Mouse (Mus musculus) forebrain, embryonic 15.5 days (tissue): Measurements from ENCODE around the gene Mitd1. TPM values are rescaled to one million over a fixed set of nuclear protein-coding genes. Genes with fewer than 3 reads are reported as not detected.

Source experiments
- ATAC-seq: fragments of 200-750 bp; cut with Nextera tagmentation; replicated peaks from 2 replicates; pipeline ENCODE4 v1.8.0; 2017; ENCODE audit warnings: mild to moderate bottlenecking, moderate TSS enrichment, moderate library complexity
- H3K27ac ChIP-seq: fragments of 300-500 bp; sonication (generic); replicated peaks from 2 replicates; pipeline ENCODE4 v1.5.1; 2015; ENCODE audit warnings: mild to moderate bottlenecking, inconsistent platforms
- H3K27me3 ChIP-seq: fragments of 300-500 bp; sonication (generic); 2 replicates; pipeline ENCODE4 v1.6.1; 2015; ENCODE audit warnings: inconsistent platforms
- H3K36me3 ChIP-seq: fragments of 300-500 bp; sonication (generic); 2 replicates; pipeline ENCODE4 v1.6.1; 2015; ENCODE audit warnings: mild to moderate bottlenecking, inconsistent platforms
- H3K4me1 ChIP-seq: fragments of 300-500 bp; sonication (generic); 2 replicates; pipeline ENCODE4 v1.6.1; 2015; ENCODE audit warnings: inconsistent platforms
- H3K4me2 ChIP-seq: fragments of 300-500 bp; sonication (generic); replicated peaks from 2 replicates; pipeline ENCODE4 v1.6.1; 2015; ENCODE audit warnings: mild to moderate bottlenecking, inconsistent platforms
- H3K4me3 ChIP-seq: fragments of 300-500 bp; sonication (generic); 2 replicates; pipeline ENCODE4 v1.5.1; 2015; ENCODE audit warnings: mild to moderate bottlenecking, inconsistent platforms
- H3K9ac ChIP-seq: fragments of 300-500 bp; sonication (generic); replicated peaks from 2 replicates; pipeline ENCODE4 v1.6.1; 2015; ENCODE audit warnings: mild to moderate bottlenecking, inconsistent platforms
- H3K9me3 ChIP-seq: fragments of 300-500 bp; sonication (generic); 2 replicates; pipeline ENCODE4 v1.6.1; 2016; ENCODE audit warnings: inconsistent platforms
- WGBS: fragments of 180-500 bp; shearing (Covaris S2); methylation state at CpG from one replicate; pipeline ENCODE4 v1.1.7; 2015; ENCODE audit warnings: mixed read lengths; 5-methylcytosine and 5-hydroxymethylcytosine counted together
- polyA plus RNA-seq: library from polyadenylated mRNA; unstranded; fragments of >200 nt; fragmentation: Nextera tagmentation; extraction: Ambion mirVana; gene quantifications from 2 replicates; pipeline ENCODE4 v1.2.1, GENCODE M21; 2015

The Mitd1 gene
- polyA plus RNA-seq, 1 experiment from 2014 or later: 15.9 TPM

- Histone ChIP-seq H3K36me3 (peaks cover 4% of the 10 kb centered on the region; the same call in 1 of the 2 replicates), H3K27me3 (no peaks in the 10 kb centered on the region), H3K4me3 (peak overlapping the region; percentile 76), H3K27ac (no peak overlapping the region), H3K4me1 (peaks cover 22% of the 10 kb centered on the region), H3K9me3 (no peaks in the 10 kb centered on the region), H3K4me2 (peak overlapping the region; percentile 75), H3K9ac (peak overlapping the region; percentile 71; the same call in 1 of the 2 replicates)
- ATAC-seq: no peak
- WGBS: 82% methylated on average over 7 of the region's 7 CpGs
Measured at GRCm38 (mm10) chr1:37889206-37889605, 1.0 kb downstream of the Mitd1 start.

DNA sequence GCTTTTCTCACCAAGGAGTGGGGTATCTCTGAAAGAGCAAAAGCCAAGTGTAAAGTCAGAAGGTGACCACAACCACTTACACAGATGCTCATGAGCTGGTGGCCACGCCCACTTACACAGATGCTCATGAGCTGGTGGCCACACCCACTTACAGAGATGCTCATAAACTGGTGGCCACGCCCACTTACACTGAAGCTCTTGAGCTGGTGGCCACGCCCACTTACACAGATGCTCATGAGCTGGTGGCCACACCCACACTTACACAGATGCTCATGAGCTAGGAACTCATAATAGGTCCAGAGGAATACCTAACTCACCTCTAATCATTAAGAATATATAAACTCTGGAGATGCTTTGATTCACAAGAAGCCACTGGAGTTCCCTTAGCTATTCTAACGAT, 5.8 kb downstream of the Mitd1 start:
- H3K4me3 ChIP-seq: no peak overlapping the region
- H3K36me3 ChIP-seq: peaks cover 28% of the 10 kb centered on the region
- ATAC-seq: no peak
- no peak overlapping the region for H3K4me2 ChIP-seq
- no peak overlapping the region for H3K9ac ChIP-seq
- WGBS: 89% methylated on average over 4 of the region's 4 CpGs
- H3K27me3 ChIP-seq: no peaks in the 10 kb centered on the region
- peaks cover 5% of the 10 kb centered on the region for H3K4me1 ChIP-seq
- H3K27ac ChIP-seq: no peak overlapping the region
- no peaks in the 10 kb centered on the region for H3K9me3 ChIP-seq

DNA sequence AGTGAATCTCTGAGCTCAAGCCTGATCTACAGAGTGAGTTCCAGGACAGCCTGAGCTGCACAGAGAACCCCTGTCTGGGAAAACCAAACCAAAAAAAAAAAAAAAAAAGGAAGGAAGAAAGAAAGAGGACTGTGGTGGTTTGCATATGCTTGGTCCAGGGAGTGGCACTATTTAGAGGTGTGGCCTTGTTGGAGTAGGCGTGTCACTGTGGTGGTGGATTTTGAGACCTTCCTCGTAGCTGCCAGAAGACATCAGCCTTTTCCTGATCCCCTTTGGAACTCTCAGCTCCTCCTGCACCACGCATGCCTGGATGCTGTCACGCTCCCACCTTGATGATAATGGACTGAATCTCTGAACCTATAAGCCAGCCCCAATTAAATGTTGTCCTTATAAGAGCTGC, 6.8 kb downstream of the Mitd1 start:
- H3K27me3 ChIP-seq: no peaks in the 10 kb centered on the region
- H3K4me3 ChIP-seq: no peak overlapping the region
- H3K9ac ChIP-seq: no peak overlapping the region
- H3K36me3 ChIP-seq: peaks cover 36% of the 10 kb centered on the region
- no peaks in the 10 kb centered on the region for H3K4me1 ChIP-seq
- no peak for ATAC-seq
- no peak overlapping the region for H3K27ac ChIP-seq
- H3K4me2 ChIP-seq: no peak overlapping the region
- WGBS: 92% methylated on average over 4 of the region's 4 CpGs
- H3K9me3 ChIP-seq: no peaks in the 10 kb centered on the region

- Histone ChIP-seq H3K9me3 (no peaks in the 10 kb centered on the region), H3K4me2 (no peak overlapping the region), H3K27ac (no peak overlapping the region), H3K4me3 (no peak overlapping the region), H3K4me1 (peaks cover 3% of the 10 kb centered on the region), H3K36me3 (peaks cover 45% of the 10 kb centered on the region), H3K27me3 (no peaks in the 10 kb centered on the region), H3K9ac (no peak overlapping the region)
- ATAC-seq: no peak
- WGBS: 96% methylated on average over 13 of the region's 13 CpGs
Measured at GRCm38 (mm10) chr1:37877736-37878460, 12.3 kb downstream of the Mitd1 start.

- no peaks in the 10 kb centered on the region for H3K9me3 ChIP-seq
- peak overlapping the region; percentile 48; the same call in 1 of the 2 replicates for H3K4me3 ChIP-seq
- WGBS: 94% methylated on average over 4 of the region's 4 CpGs
- no peak overlapping the region for H3K9ac ChIP-seq
- peaks cover 13% of the 10 kb centered on the region; the same call in 1 of the 2 replicates for H3K27me3 ChIP-seq
- peak overlapping the region; percentile 69 for H3K4me2 ChIP-seq
- H3K27ac ChIP-seq: no peak overlapping the region
- H3K4me1 ChIP-seq: peaks cover 13% of the 10 kb centered on the region
- H3K36me3 ChIP-seq: peaks cover 19% of the 10 kb centered on the region
- no peak for ATAC-seq
Measured at GRCm38 (mm10) chr1:37873157-37873556, 17.1 kb downstream of the Mitd1 start.

DNA sequence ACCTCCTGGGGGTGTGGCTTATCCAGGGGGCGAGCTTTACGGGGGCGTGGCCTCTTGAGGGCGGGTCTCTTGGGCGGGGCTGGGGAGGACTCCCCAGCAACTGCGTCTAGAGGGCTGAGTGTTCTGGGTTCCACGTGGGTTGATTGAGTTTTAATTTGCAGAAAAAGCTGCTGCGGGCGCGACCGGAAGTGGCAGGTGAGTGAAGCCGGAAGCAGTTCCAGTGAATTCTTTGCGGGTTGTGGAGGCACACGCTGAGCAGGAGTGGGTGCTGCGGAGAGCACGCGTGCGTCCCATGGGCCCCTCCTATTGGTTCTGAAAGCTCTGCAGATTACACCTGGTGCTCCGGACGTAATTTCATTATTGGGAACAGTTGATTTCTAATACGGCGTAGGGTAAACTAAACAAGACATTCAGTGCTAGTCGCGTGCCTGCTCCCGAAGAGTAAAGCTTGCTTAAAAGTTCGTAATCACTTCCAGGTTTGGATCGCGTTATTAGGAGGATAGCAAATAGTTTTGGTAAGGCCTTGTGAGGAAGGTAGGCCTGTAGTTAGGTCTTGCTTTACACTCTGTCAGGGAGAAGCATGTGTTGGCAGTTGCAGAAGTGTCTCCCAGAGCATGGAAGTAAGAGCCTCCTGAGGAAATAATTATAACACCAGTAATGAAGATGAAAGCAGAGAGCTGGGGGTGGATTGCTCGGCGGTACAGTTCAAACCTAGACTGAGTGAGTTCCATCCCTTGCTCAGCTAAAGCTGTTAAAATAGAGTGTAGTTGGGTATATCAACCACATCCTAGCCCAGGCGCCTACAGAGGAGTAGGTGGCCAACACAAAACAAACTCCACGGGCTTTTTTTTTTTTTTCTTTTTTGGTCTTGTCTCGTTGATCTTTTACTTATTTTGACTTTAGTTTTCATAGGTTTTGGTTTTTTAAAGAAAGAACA, 17.8 kb downstream of the Mitd1 start:
- Histone ChIP-seq H3K27ac (peak overlapping the region; percentile 71), H3K36me3 (peaks cover 18% of the 10 kb centered on the region), H3K9me3 (no peaks in the 10 kb centered on the region), H3K4me2 (peak overlapping the region; percentile 69), H3K27me3 (peaks cover 13% of the 10 kb centered on the region; the same call in 1 of the 2 replicates), H3K4me1 (peaks cover 13% of the 10 kb centered on the region), H3K9ac (peak overlapping the region; percentile 42), H3K4me3 (peak overlapping the region; percentile 48)
- peak; percentile 95 for ATAC-seq
- WGBS: 6% methylated on average over 33 of the region's 33 CpGs

DNA sequence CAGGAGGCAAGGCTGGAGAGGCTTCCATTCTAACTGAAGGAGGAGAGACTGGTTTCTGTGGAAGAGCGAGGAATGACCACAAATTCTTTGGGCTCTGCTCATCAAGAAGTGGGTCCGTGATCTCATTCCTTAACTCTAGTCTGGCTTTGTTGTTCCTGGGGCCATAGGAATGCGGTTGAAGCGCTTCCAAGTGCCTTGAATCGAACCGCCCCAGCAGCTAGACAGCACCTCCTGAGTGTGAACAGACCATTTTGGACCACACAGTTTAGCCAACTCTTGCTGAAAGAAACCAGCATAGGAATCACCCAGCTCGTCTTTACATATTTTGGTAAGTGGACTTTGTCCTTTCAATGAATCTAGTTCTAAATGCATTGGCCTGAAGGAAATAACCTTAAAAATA, 18.5 kb downstream of the Mitd1 start, which contains the start of gene Lipt1:
TSS of gene Lipt1 (plus strand) at position 35 of the 400 bp plus-strand sequence.
- peak within 1 kb of the TSS; percentile 42 for H3K9ac ChIP-seq
- peak; percentile 56 for ATAC-seq
- H3K27me3 ChIP-seq: peaks cover 13% of the 10 kb centered on the region; the same call in 1 of the 2 replicates
- peaks cover 12% of the 10 kb centered on the region for H3K36me3 ChIP-seq
- peak within 1 kb of the TSS; percentile 71 for H3K27ac ChIP-seq
- peak within 1 kb of the TSS; percentile 48 for H3K4me3 ChIP-seq
- peaks cover 13% of the 10 kb centered on the region for H3K4me1 ChIP-seq
- H3K4me2 ChIP-seq: peak within 1 kb of the TSS; percentile 69
- 6% methylated on average over 7 of the region's 7 CpGs for WGBS
- H3K9me3 ChIP-seq: no peaks in the 10 kb centered on the region

DNA sequence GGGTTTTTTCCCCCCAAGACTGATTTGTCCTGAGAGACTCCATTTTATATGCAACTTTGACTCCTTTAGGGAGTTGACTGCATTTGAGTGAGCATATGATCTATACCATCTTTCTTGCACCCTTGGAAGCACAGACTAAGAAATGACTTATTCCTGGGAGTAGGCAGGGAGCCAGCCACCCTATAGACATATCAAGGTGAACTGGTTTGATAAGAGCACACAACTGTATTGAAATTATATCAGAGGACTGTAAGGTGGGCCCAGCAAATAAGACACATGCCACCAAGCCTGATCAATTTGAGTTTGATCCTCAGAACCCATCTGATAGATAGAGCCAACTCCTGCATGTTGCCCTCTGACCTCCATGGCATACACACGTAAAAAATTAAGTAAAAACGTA, 20.8 kb downstream of the Mitd1 start:
- Histone ChIP-seq H3K9ac (no peak overlapping the region), H3K27me3 (peaks cover 13% of the 10 kb centered on the region; the same call in 1 of the 2 replicates), H3K36me3 (no peaks in the 10 kb centered on the region), H3K4me1 (peaks cover 22% of the 10 kb centered on the region), H3K27ac (no peak overlapping the region), H3K9me3 (no peaks in the 10 kb centered on the region), H3K4me3 (no peak overlapping the region), H3K4me2 (no peak overlapping the region)
- 66% methylated on average over 2 of the region's 2 CpGs for WGBS
- no peak for ATAC-seq

- H3K9ac ChIP-seq: no peak overlapping the region
- H3K36me3 ChIP-seq: no peaks in the 10 kb centered on the region
- H3K4me1 ChIP-seq: peaks cover 27% of the 10 kb centered on the region
- WGBS: 62% methylated on average over 10 of the region's 10 CpGs
- H3K27me3 ChIP-seq: peaks cover 13% of the 10 kb centered on the region; the same call in 1 of the 2 replicates
- H3K9me3 ChIP-seq: no peaks in the 10 kb centered on the region
- no peak overlapping the region for H3K27ac ChIP-seq
- H3K4me3 ChIP-seq: no peak overlapping the region
- no peak overlapping the region for H3K4me2 ChIP-seq
- ATAC-seq: no peak
Measured at GRCm38 (mm10) chr1:37868640-37869039, 21.6 kb downstream of the Mitd1 start.

- Histone ChIP-seq H3K4me3 (no peak overlapping the region), H3K4me1 (peaks cover 23% of the 10 kb centered on the region), H3K4me2 (no peak overlapping the region), H3K27me3 (peaks cover 13% of the 10 kb centered on the region; the same call in 1 of the 2 replicates), H3K9me3 (no peaks in the 10 kb centered on the region), H3K9ac (no peak overlapping the region), H3K27ac (no peak overlapping the region), H3K36me3 (no peaks in the 10 kb centered on the region)
- no peak for ATAC-seq
- WGBS: 76% methylated on average over 10 of the region's 10 CpGs
Measured at GRCm38 (mm10) chr1:37867684-37868322, 22.4 kb downstream of the Mitd1 start.

GRCm38 (mm10) chr1:37867056-37867455, 23.2 kb downstream of the Mitd1 start:
- Histone ChIP-seq H3K4me1 (peaks cover 18% of the 10 kb centered on the region), H3K9ac (no peak overlapping the region), H3K36me3 (no peaks in the 10 kb centered on the region), H3K27ac (no peak overlapping the region), H3K27me3 (peaks cover 13% of the 10 kb centered on the region; the same call in 1 of the 2 replicates), H3K9me3 (no peaks in the 10 kb centered on the region), H3K4me3 (no peak overlapping the region), H3K4me2 (no peak overlapping the region)
- WGBS: 73% methylated on average over 1 of the region's 1 CpGs
- no peak for ATAC-seq
